Mouse (Mus musculus): ENCODE data around the gene Gm28043. TPM values are rescaled to one million over a fixed set of nuclear protein-coding genes. Genes with fewer than 3 reads are reported as not detected.

The Gm28043 gene
- polyA plus RNA-seq, 1 experiment = 0.25 TPM

DNA sequence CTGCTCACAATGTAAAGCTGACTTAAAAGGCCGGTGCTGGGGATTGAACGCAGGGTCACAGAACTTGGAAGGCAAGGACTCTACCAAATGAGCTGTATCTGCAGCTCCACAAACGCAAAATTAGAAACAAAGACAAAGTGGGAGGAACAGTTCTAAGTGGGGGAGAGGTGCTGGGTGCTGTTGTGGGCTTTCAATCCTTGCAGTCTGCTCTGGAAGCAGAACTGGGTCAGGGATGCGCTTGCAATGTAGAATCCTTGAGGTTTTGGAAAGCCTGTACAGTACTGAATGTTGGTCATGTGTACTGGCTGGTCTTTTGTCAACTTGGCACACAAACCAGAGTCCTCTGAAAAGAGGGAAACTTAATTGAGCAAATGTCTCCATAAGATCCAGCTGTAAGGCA is 940 bp downstream of the Gm28043 start:
- WGBS = 8% methylated on average over 4 of the region's 4 CpGs
- no peak for DNase-seq (ENCODE audit: low read depth, low spot score)

DNA sequence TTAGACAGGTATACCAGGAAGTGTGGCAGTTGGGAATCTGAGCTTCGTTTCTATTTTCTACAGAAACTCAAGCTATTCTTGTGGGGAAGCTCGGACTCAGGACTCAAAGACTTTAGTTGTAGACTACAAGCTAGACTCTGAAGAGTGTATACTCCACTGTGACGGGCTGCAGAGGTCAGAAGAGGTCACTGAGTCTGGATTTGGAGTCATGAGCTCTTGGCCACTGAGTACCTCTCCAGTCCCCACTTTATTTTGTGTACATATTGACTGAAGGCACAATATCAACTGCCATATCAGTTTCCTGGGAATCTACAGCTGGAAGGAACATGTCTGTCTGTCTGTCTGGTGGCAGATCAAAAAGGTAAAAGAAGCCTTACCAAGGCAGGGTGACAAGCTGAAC is 4.6 kb downstream of the Gm28043 start:
- no peak for DNase-seq (ENCODE audit: low read depth, low spot score)
- 73% methylated on average over 3 of the region's 3 CpGs for WGBS

DNA sequence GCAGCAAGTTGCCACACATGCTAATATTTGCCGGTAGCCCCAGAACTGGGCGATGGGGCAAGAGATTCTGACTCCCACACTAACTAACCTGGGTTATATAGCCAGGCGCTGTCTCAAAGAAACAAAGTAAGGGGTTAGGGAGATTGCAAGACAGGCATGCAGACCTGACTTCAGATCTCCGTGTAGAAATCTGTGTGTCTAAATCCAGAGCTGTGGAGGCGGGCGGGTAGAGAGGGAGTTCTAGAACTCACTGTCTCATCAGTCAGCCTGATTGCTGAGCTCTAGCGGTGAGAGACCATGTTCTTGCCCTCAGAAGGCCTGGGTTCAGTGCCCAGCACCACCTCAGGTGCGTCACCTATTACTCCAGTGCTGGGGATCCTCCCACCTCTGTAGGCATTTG is 8.8 kb downstream of the Gm28043 start:
- WGBS = 92% methylated on average over 8 of the region's 8 CpGs
- no peak for DNase-seq (ENCODE audit: low read depth, low spot score)

DNA sequence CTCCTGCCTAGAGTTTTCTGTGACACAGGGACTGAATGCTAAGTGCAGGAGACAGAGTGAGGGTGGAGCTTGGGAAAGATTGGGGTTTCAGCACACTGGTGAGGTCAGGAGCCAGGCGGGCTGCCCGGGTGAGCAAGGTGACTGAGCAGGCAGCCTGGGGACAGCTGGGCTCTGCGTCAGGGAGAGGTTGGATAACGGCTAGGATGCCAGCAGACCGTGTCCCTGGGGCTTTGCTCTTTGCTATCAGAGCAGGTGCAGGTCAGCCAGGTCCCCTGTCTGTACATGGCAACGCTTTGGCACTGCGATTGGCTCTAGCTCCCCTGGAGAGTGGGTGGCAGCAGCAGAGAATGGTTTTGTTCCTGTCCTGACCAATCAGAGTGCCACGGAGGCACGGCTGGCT is 12.6 kb downstream of the Gm28043 start:
- 91% methylated on average over 9 of the region's 9 CpGs for WGBS
- DNase-seq (ENCODE audit: low read depth, low spot score) = no peak

DNA sequence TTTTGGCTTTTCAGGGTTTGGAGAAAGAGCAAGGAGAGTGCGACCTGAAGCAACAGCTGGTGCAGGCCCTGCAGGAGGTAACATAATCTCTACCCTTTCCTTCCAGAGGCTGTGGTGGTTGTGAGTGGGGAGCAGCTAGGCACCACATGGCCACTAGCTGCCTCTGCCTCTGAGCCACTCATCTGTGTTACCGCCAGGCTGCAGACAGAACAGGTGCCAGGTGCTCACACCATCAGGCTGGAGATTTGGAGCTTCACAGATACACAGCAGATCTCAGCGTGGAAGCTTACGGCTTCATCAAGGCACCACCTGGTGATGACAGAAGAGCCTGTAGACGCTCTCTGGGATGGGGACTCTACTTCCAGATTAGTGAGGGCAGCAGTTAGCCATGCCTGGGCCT is 14.3 kb downstream of the Gm28043 start:
- DNase-seq (ENCODE audit: low read depth, low spot score) = no peak
- WGBS = 94% methylated on average over 5 of the region's 5 CpGs

DNA sequence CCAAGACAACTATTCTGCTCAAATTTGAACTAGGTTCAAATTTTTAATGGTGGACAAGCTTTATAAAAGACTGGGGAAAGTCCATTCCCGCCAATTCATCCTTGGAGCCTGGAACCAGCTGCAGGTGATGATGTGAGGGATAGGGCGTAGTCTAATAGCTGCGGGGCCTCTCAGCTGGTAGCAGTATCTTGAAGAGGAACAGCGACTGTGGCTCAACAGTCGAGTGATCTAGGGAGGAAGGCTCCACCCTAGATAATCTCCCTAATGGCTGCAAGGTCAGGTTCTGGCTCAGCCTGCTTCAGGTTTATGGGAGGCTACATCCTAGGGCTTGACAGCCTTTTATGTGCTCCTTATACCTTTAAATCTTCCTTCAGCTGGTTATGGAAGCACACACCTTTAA is 14.9 kb downstream of the Gm28043 start:
- 43% methylated on average over 5 of the region's 5 CpGs for WGBS
- DNase-seq (ENCODE audit: low read depth, low spot score) = no peak

DNA sequence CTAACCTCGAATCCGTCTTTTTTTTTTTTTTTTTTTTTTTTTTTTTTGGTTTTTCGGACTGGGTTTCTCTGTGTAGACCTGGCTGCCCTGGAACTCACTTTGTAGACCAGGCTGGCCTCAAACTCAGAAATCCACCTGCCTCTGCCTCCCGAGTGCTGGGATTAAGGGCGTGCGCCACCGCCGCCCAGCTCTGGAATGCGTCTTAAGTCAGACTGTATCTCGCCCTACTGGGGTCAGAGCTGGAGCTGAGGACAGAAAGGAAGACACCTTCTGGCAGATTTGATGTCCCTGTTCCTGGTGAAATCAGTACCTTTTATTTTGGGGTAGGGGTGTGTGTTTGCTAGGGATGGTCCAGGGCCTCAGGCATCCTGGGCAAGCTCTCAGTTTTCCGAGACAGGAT is 17.6 kb downstream of the Gm28043 start:
- no peak for DNase-seq (ENCODE audit: low read depth, low spot score)
- 90% methylated on average over 11 of the region's 11 CpGs for WGBS

DNA sequence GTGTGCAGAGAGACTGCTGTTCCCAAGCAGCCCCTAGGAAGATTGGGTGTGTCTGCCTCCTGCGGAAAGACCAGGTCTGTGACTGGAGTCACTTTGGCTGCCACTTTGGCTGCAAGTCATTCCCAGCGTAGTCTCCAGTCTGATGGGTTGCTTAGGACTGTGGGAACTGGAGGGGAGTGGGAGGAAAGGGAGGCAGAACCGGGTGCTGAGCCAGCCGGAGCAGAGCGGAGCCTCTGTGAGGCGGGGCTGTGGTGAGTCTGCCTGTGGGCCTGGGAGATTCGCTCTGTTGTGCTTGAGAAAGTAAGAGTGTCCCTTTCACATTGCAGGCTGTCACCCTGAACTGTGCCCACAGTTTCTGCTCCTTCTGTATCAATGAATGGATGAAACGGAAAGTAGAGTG is 20.8 kb downstream of the Gm28043 start:
- no peak for DNase-seq (ENCODE audit: low read depth, low spot score)
- whole genome bisulfite sequencing = 91% methylated on average over 8 of the region's 8 CpGs

DNA sequence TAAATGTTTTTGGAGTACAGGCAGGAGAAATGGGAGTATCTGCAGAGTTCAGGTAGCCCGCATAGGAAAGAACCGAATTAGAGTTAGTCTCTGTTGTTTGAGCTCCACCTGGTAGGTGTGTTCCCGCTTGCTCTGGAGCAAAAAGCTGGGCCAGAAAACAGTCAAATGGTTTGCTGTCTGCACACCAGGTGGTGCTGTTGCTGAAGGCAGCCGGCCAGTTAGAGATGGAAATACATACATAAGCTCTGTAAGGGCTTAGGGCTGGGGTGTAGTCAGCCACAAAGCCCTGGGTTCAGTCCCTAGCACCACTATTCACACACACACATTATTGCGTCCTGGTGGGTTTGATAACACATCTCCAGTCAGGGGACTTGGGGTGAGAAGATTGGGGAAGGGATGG is 21.4 kb downstream of the Gm28043 start:
- DNase-seq (ENCODE audit: low read depth, low spot score) = no peak

DNA sequence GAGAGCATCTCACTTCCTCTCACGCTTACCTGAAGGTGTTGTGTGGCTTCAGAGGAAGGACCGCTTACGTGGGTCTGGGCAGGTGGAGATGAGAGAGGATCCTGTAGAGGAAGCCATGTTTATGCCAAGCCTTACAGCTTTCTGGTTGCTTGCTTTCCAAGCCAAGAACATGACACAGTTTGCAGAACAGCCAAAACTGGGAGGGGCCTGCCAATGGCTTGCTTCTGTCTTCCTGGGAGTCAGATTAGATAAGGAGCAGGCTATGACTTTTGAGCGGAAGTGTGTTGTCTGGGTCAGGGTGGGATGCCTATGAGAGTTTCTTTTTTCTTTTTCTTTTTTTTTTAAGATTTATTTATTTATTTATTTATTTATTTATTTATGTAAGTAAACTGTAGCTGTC is 22.7 kb downstream of the Gm28043 start:
- DNase-seq (ENCODE audit: low read depth, low spot score) = no peak
- WGBS = 89% methylated on average over 4 of the region's 4 CpGs

More for the DNA sequence above, 21.4 kb downstream of the Gm28043 start:
- 55% methylated on average over 5 of the region's 5 CpGs for WGBS

DNA sequence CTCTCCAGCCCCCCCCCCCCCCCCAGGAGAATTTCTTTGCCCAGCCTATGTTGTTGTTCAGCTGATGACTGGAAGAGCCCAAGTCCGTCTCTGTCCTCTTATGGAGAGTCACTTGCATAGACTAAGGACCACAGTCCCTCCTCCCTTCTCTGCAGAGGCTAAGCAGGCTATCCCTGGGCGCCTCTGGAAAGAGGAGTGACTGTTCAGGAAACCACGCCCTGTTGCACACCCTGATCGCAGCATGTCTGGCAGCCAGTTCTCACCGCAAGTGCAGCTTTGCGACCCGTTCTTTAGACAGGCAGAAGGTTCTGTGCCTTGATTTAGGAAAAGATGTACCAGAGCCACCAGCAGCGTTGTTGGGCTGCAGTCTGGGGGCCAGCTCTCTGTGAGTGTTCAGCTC is 23.2 kb downstream of the Gm28043 start:
- no peak for DNase-seq (ENCODE audit: low read depth, low spot score)
- 41% methylated on average over 8 of the region's 8 CpGs for WGBS

DNA sequence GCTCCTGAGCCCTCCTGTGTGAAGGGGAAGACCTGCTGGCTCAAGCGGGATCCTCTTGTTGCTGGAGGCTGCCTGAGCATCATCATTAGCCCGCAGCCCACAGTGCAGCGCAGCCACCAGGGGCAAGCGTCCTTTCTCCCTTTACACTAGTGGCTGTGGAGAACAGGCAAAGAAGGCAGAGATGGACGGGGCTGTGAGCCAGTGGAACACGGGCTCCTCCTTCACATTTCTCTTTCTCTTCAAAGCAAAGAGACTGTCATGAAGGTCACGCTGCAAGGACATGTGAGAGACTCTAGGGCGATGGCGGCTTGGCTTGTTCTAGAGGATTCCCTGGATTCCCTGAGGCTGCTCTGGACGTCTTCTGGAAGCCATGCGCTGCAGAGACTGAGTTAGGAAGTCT is 26.3 kb downstream of the Gm28043 start:
- 94% methylated on average over 11 of the region's 11 CpGs for WGBS
- DNase-seq (ENCODE audit: low read depth, low spot score) = no peak

DNA sequence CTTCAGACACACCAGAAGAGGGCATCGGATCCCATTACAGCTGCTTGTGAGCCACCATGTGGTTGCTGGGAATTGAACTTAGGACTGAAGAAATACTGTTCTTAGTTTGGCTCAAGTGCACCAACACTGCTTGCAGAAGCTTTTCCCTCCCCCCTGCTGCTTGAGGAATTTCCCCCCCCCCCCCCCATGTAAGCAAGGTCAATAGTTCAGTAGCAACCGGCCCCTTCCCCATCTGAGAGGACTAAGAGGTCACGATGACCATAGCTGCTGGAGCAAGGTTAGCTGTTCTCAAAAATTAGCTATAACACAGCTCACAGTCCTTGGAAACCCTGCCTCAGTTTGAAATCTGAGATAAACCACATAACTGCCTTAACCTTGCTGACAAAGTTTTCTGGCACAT is 27.5 kb downstream of the Gm28043 start:
- DNase-seq (ENCODE audit: low read depth, low spot score) = no peak
- 81% methylated on average over 3 of the region's 3 CpGs for WGBS

DNA sequence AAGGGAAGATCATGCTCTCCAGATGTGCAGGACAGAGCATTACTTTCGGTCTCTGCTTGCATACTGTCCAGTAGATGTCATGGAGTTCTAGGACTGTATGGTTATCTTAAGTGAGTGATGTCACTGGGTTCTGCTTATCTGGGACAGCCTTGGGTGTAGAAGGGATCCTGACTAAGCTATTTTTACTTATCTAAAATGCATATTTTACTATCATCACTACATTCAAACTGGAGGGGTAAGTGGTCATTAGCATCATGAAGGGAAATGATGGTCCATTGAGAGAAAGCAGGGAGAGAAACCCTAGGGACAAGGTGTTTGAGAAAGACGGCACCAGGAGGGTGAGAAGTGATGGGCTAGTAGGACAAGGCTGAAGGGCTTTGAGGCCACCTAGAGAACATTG is 43.6 kb downstream of the Gm28043 start:
- WGBS = 81% methylated on average over 2 of the region's 2 CpGs

DNA sequence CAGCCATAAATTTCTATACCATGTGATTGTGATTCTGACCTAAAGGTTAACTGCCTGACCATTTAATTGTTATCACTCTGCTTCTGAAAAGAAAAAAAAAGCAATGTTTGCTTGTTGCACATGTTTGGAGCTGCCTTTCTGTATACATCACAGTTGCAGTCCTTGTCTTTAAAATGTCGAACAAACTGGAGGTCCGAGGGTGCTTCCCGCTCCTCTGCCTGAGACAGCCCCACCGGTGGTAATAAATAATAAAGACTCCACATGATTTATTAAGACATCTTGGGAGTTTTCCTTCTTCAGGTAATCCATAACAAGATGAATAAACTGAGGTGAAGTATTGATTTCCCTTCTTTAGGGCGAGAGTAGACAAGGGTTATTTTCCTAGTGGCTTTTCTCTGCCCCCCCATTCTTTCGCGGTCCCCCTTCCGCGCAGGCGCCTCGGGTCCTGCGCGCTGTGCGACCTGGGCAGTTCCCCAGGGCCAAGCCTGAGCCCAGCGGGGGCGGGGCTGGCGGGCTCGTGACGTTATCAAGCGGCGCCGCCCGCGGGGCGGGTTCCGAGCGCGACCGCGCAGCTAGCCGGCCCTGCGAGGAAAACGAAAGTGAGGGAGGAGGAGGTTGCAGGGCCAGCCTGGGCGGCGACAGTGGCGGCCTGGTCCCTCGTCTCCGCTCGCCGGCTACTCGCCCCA is 45.5 kb downstream of the Gm28043 start, which contains the start of gene Cmtr1:
TSS of gene Cmtr1 (plus strand) at position 520 of the 686 bp plus-strand sequence.
- DNase-seq (ENCODE audit: low read depth, low spot score) = peak; percentile 76
- WGBS = under 1% methylated on average over 39 of the region's 41 CpGs

More for the DNA sequence above, 43.6 kb downstream of the Gm28043 start:
- no peak for DNase-seq (ENCODE audit: low read depth, low spot score)

DNA sequence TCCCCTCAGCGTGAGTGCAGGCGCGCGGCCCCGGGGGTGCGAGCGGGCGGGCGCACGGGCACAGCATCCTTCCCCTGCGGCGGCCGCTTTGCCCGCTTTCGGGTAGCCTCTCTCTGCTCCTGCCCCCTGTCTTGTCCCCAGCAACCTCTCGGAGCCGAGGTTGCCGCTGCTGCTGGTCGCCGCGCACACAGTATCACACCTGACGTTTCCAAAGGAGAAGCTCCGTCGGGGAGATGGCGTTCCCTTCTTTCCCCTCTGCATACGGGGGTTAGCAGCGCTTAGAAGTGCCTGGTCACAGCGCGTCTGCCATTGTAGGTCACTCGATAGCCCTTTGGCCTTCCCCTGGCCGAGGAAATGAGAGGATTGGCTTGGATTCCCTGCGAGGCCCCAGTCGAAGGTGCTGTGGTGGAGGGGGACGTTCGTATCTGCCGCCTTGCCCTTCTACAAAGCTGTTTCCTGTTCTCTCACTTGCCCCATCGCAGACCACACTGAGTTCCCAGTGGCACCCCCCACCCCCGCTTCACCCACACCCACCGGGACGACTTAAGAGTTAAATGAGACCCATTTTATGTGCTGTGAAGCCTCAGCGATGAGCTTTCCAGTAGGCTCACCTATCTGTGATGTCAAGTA is 46.2 kb downstream of the Gm28043 start:
- DNase-seq (ENCODE audit: low read depth, low spot score) = no peak
- under 1% methylated on average over 41 of the region's 41 CpGs for WGBS

DNA sequence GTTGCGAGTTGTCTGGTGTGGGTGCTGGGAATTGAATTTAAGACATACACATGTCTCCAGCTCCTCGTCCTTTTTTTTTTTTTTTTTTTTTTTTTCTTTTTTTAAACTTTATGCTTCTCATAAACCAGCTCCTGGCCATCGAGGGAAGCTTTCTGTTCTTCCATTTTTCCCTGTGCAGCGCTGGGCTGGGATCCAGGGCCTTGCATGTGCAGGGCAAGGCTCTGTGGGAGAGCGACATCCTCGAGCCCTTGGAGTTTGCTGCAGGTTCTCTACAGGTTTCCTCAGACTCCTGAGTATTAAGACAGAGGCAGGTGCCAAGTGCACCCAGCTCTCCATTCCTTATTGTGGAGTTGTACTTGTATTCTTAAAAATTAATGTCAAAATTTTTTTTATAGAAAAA is 47.5 kb downstream of the Gm28043 start:
- no peak for DNase-seq (ENCODE audit: low read depth, low spot score)
- WGBS = 77% methylated on average over 6 of the region's 6 CpGs

DNA sequence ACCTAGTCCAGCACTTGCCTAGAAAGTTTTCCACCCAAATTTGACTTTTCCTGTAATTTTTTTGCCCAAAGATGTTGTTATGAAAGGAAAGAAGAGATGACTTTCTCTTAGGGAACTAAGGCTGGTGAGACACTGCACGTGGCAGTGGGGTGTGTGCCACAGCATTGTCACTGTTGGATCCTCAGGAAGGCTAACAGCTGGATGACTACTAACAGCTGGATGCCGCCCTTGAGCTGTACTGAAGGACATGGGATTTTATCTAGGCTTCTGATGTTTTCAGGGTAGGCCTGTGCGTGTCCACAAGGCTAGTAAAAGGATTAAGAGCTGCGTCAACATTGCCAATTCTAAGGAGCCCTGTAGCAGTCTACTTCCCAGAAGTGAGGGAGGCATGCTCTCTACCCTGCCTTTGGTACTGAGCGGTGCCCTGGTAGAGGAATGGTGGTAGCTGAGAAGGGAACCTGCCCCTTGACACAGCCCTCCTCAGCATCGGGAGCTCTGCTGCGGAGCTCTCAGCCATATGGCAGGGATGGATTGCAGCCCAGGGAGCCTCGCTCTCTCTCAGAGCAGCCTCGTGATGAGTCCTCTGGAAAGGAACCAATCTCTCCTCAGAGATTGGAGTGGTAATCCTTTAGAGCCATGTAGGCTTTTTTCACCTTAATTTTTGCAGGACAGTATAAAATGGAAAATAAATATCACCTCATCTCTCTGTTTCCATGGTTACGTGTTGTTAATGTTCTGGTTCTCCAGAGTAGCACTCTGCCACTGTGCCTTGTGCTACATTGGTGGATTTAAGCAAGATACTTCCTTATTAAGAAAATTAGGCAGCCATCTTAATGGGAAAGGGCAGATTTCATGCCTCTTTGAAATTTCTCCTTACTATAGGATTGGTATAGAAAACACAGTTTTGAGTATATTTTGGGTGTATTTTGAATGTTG is 53.6 kb downstream of the Gm28043 start:
- WGBS = 83% methylated on average over 10 of the region's 10 CpGs

DNA sequence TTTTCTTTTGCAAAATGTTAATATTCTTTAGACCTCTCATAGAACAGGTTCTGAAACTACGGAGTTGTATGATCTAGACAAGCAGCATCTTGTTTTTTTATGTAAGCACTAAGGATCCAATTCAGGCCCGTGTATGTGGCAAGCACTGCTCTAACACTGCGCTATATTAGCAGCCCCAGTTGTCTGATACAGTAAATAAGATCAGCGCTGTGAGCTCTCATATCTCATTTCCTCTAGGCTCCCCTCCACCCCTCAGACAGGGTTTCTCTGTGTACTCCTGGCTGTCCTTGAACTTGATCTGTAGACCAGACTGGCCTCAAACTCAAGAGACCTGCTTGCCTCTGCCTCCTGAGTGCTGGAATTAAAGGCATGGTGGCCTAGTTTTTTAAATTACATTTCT is 54.4 kb downstream of the Gm28043 start:
- DNase-seq (ENCODE audit: low read depth, low spot score) = no peak
- 97% methylated on average over 4 of the region's 4 CpGs for WGBS

More for the DNA sequence above, 53.6 kb downstream of the Gm28043 start:
- no peak for DNase-seq (ENCODE audit: low read depth, low spot score)

DNA sequence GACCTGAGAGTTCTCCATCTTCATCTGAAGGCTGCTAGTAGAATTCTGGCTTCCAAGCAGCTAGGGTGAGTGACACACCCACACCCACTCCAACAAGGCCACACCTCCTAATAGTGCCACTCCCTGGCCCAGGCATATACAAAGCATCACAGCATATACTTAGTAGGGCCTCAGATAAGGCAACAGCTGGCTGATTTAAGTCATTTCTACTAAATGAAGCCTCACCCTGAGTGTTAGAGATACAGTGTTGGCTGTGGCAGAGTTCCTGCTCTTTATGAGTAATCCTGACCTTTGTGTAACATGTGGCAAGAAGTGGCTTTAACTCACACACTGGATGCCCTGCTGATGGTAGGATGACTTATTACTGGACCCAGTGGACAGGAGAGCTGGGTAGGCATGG is 55.3 kb downstream of the Gm28043 start:
- no peak for DNase-seq (ENCODE audit: low read depth, low spot score)

DNA sequence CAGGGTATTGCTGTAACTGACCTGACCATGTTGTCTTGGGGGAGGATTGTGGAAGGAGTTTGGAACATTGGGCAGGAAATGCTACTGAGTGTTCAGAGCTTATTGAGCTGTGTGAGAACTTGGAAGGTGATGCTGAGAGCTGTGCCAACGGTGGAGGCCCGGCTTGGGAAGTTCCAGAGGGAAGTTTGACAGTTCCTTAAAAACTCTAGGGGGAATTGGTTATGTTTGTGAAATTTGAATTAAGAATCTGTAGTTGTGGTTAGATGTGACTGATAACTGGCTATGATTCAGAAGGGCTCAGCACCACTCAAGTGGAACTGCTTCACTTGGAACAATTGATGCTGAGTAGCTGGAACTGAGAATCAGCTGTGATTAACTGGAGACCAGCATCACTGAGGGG is 56.3 kb downstream of the Gm28043 start:
- 63% methylated on average over 2 of the region's 2 CpGs for WGBS
- DNase-seq (ENCODE audit: low read depth, low spot score) = no peak

Data from large intestine, adult 2 months (tissue).